ENCODE assay signal across 15 mouse cellular contexts in genomic region chr11:55131946-55132345, GRCm38 (mm10). TPM values are rescaled to one million over a fixed set of nuclear protein-coding genes. Genes with fewer than 3 reads are reported as not detected.
"Had no signal": no experiment of that assay in that cellular context is flagged by ENCODE, and none has a peak within 500 bp of the region (broad histone marks: within the 10 kb centered on the region; RNA-seq: fewer than 3 reads in every experiment).

No protein-coding gene starts in this region.

- ATAC-seq: intestine, embryonic 16.5 days; midbrain, embryonic 15.5 days had no signal

- DNase-seq: kidney, adult 2 months; kidney, postnatal 36 days; left cerebral cortex, postnatal 4 days; lung, embryonic 14.5 days; lung, postnatal 10 days; right cerebral cortex, postnatal 25 days; thymus, postnatal 4 days had no signal

RNA-seq across cellular contexts. Expression of gene Slc36a3, which starts 19.6 kb away (rescaled TPM):
- polyA plus RNA-seq: intestine, embryonic 16.5 days; kidney, embryonic 16.5 days; limb, embryonic 13.5 days; liver, embryonic 11.5 days; liver, embryonic 15.5 days; lung, embryonic 14.5 days; midbrain, embryonic 11.5 days; midbrain, embryonic 15.5 days; neural tube, embryonic 13.5 days had no signal

RNA-seq across cellular contexts. Expression of gene Slc36a2, which starts 52.9 kb away (rescaled TPM):
- polyA plus RNA-seq: midbrain, embryonic 11.5 days had no signal
